Mouse (Mus musculus) cerebellum, postnatal 14 days (tissue): ENCODE data around the gene Lect2.

ENCODE experiments used
- DNase-seq, 2 experiments: peaks; one replicate each; pipeline ENCODE4 v3.0.0; 2021; ENCODE audit warnings: mixed read lengths in 2 of 2

Gene Lect2

DNA sequence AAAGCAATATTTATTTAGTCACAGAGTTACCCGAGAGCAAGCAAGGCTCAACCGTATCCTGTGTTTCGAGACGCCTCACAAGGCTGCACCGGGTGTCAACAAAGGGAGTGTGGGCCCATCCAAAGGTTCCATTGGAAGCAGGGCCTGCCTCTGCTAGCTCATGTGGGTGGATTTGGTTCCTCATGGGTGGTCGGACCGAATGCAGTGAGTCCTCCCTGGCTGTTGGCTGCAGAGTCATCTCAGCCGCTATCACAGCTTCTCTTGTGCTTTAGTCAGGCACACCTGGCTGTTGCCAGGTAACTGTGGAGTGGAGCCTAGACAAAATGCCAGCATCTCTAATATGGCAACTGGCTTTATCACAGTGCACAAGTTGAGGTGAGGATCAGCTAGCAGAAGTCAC is 47.7 kb downstream of the Lect2 start:
- no peak for DNase-seq

DNA sequence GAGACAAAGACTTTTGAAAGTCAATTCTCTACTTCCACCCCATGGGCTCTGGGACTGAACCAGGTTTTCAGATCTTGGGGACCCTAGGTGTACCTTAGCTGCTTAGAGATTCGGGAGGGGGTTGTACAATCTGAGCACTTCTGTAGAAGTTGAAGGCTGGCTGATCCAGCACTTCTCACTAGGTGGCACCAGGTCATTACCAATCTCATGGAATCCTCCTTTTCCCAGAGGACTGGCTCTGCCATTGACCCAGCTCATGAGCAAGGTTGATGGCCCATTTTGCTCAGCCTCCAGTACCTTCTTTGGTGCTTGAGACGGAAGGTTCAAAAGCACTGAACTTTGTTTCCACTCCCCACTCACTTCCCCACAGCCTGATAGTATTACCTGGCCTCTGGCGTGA is 48.2 kb downstream of the Lect2 start:
- no peak for DNase-seq

DNA sequence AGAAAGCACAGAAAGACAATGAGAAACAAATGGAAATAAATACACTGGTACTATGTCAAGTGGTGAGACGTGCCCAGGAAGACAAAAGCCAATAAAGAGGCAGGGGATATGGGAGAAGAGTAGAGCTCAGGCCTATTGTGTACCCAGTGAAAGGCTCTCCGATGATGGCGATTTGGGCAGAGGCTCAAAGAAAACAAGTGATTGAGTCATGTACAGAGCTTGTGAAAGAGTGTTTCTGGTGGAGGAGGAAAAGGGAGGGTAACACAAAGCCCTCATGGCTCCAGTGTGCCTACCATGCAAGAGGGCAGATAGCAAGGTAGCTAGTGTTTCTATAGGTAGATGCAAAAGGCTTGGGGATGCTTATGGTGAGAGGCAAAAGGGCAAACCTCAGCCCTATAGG is 53.9 kb downstream of the Lect2 start:
- DNase-seq: no peak
